Mouse (Mus musculus): ENCODE measurements around the gene Rhobtb3.

DNA sequence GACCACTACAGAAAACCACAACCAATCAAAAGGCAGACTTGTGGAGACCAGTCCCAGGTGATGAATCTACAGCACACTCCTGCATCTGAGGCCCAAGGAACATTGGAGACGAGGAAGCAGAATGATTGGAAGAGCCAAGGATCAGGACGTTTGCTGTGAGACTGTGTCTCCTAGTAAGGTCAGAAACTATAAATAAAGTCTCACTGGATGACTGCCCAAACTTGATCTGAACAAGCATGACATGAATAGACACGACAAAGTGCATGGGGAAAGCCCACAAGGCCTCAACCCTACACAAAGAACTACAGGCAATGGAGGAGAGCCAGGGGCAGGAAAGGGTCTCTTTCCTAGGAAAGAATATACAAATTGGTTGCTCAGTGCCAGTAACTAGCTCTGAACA, 59.9 kb downstream of the Rhobtb3 start:
- no peak for TF ChIP-seq MAFK (IDR thresholded peaks at IDR 0.05; ENCODE audit: insufficient read depth, low read depth, low read length)
- TF ChIP-seq CHD2 (IDR thresholded peaks at IDR 0.05; ENCODE audit: low read depth, low read length): no peak
- TF ChIP-seq ZC3H11A (IDR thresholded peaks at IDR 0.05; ENCODE audit: borderline replicate concordance, low read depth, low read length): no peak

Data from ES-E14 (cell line).